Mouse (Mus musculus) heart, embryonic 14.5 days (tissue): ENCODE measurements around the gene Auts2. TPM values are rescaled to one million over a fixed set of nuclear protein-coding genes. Genes with fewer than 3 reads are reported as not detected.

Source experiments
- ATAC-seq: fragments of 200-750 bp; cut with Nextera tagmentation; 2 replicates; pipeline ENCODE4 v1.8.0; 2017; ENCODE audit warnings: low read depth, moderate TSS enrichment; ENCODE audit not compliant: insufficient number of reproducible peaks, insufficient read depth, low FRiP score
- H3K27ac ChIP-seq, 2 experiments: fragments of 200-500 bp in 1 of 2; fragments of 300-500 bp in 1 of 2; sonication (generic) in 1 of 2; replicated peaks in 1 of 2; 2 replicates each; pipeline ENCODE4 v1.5.1; 2012 to 2014; ENCODE audit warnings: low read depth in 2 of 2, low read length in 2 of 2, control low read depth in 1 of 2, mild to moderate bottlenecking in 1 of 2, mixed read lengths in 1 of 2; ENCODE audit not compliant: control insufficient read depth in 1 of 2, insufficient read depth in 1 of 2
- H3K27me3 ChIP-seq: fragments of 300-500 bp; sonication (generic); 2 replicates; pipeline ENCODE4 v1.6.1; 2014; ENCODE audit warnings: mild to moderate bottlenecking, low read length, control low read depth; ENCODE audit not compliant: control insufficient read depth, insufficient read depth
- H3K36me3 ChIP-seq: fragments of 300-500 bp; sonication (generic); 2 replicates; pipeline ENCODE4 v1.6.1; 2014; ENCODE audit warnings: mild to moderate bottlenecking, control low read depth, low read length, mixed read lengths; ENCODE audit not compliant: control insufficient read depth, insufficient read depth
- H3K4me1 ChIP-seq, 2 experiments: fragments of 200-500 bp in 1 of 2; fragments of 300-500 bp in 1 of 2; sonication (generic) in 1 of 2; 2 replicates each; pipeline ENCODE4 v1.6.1; 2012 to 2014; ENCODE audit warnings: low read length in 2 of 2, control low read depth in 1 of 2, mixed read lengths in 1 of 2; ENCODE audit not compliant: control insufficient read depth in 2 of 2, insufficient read depth in 2 of 2
- H3K4me2 ChIP-seq: fragments of 300-500 bp; sonication (generic); 2 replicates; pipeline ENCODE4 v1.6.1; 2014; ENCODE audit warnings: mild to moderate bottlenecking, low read length
- H3K4me3 ChIP-seq, 2 experiments: fragments of 200-500 bp in 1 of 2; fragments of 300-500 bp in 1 of 2; sonication (generic) in 1 of 2; 2 replicates each; pipeline ENCODE4 v1.5.1; 2012 to 2014; ENCODE audit warnings: low read length in 2 of 2, mild to moderate bottlenecking in 2 of 2, control low read depth in 1 of 2, low read depth in 1 of 2, moderate library complexity in 1 of 2; ENCODE audit not compliant: control insufficient read depth in 1 of 2, insufficient read depth in 1 of 2
- H3K9ac ChIP-seq: fragments of 300-500 bp; sonication (generic); 2 replicates; pipeline ENCODE4 v1.6.1; 2014; ENCODE audit warnings: mild to moderate bottlenecking, low read length
- H3K9me3 ChIP-seq: fragments of 300-500 bp; sonication (generic); 2 replicates; pipeline ENCODE4 v1.6.1; 2016; ENCODE audit warnings: low read length, control low read depth; ENCODE audit not compliant: control insufficient read depth
- WGBS: fragments of 180-500 bp; shearing (Covaris S2); extraction: QIAGEN DNeasy Blood & Tissue Kit; methylation state at CpG from one replicate; pipeline ENCODE4 v1.1.7; 2014; 5-methylcytosine and 5-hydroxymethylcytosine counted together
- polyA plus RNA-seq: library from polyadenylated mRNA; unstranded; fragments of >200 nt; fragmentation: Nextera tagmentation; extraction: Ambion mirVana; gene quantifications from 2 replicates; pipeline ENCODE4 v1.2.1, GENCODE M21; 2014

The Auts2 gene
- polyA plus RNA-seq, 1 experiment from 2014 or later, result 18.0 TPM

DNA sequence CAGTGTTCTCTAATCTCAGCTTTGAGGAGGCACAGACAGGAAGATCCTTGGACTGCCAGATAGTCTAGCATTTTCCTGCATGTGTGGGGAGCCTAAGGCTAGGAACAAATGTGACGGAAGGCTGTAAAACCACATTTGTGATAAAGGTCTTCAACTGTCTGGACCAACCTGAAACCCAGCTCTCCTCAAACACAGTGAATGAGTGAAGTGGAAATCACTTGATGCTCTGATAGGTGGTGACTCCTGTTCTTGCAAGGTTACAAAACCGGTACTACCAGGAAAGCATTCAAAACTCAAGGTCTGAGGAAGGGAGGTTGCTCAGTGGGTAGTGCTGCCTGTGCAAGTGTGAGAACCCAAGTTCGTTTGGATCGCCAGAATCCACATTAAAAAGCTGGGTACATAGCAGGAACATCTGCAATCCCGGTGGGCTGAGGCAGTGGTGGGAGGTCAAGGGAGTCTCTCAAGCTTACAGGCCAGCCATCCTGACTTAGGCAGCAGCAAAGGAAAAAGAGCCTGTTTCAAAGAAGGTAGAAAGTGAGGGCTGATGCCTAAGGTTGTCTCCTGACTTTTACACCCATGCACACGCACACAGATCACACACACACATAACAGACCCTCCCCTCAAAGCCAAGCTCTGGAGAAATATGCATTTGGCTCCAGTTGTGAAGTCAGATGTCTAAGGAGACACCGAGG is 810.4 kb downstream of the Auts2 start:
- H3K9ac ChIP-seq, result no peak overlapping the region
- ATAC-seq, result no peak
- no peaks in the 10 kb centered on the region for H3K27me3 ChIP-seq
- no peak overlapping the region for H3K27ac ChIP-seq
- no peak overlapping the region for H3K4me2 ChIP-seq
- H3K4me1 ChIP-seq, result peaks cover 18 to 21% of the 10 kb centered on the region in 2 experiments
- H3K4me3 ChIP-seq, result no peak overlapping the region
- no peaks in the 10 kb centered on the region for H3K36me3 ChIP-seq
- no peaks in the 10 kb centered on the region for H3K9me3 ChIP-seq
- WGBS, result 52% methylated on average over 7 of the region's 7 CpGs

GRCm38 (mm10) chr5:131729456-131729855 is 813.7 kb downstream of the Auts2 start:
- Histone ChIP-seq H3K9me3 (no peaks in the 10 kb centered on the region), H3K36me3 (no peaks in the 10 kb centered on the region)
- no peak for ATAC-seq

DNA sequence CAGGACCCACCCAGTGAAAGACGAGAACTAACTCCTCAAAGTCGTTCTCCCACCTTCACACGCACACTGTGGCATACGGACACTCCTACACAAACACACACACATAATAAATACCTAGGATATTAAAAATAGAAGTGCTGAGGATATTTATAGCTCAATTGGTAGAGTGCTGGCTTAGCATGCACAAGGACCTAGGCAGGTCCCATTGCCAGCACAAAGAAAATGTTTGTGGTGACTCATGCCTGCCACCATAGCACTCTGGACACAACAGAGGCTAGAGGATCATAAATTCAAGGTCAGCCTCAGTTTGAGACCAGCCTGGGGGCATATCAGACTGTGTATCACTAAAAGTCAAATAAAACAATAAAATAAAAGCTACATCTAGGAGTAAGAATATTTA is 815.2 kb downstream of the Auts2 start:
- Histone ChIP-seq H3K9ac (no peak overlapping the region), H3K4me3 (no peak overlapping the region), H3K27ac (peak overlapping the region in 1 of 2 experiments; percentile 50; a peak in 2 of 4 replicates), H3K4me2 (no peak overlapping the region), H3K27me3 (no peaks in the 10 kb centered on the region), H3K36me3 (no peaks in the 10 kb centered on the region), H3K9me3 (no peaks in the 10 kb centered on the region), H3K4me1 (peaks cover 15 to 25% of the 10 kb centered on the region in 2 experiments)
- ATAC-seq, result peak; percentile 64; the same call in 1 of the 2 replicates
- WGBS, result 38% methylated on average over 4 of the region's 4 CpGs

More at GRCm38 (mm10) chr5:131729456-131729855, 813.7 kb downstream of the Auts2 start:
- Histone ChIP-seq H3K4me1 (peaks cover 25 to 33% of the 10 kb centered on the region in 2 experiments), H3K27me3 (no peaks in the 10 kb centered on the region), H3K4me2 (no peak overlapping the region), H3K9ac (no peak overlapping the region), H3K4me3 (no peak overlapping the region), H3K27ac (no peak overlapping the region)
- WGBS, result 54% methylated on average over 4 of the region's 4 CpGs

GRCm38 (mm10) chr5:131724508-131724907 is 818.6 kb downstream of the Auts2 start:
- H3K4me3 ChIP-seq, result no peak overlapping the region
- 85% methylated on average over 1 of the region's 1 CpGs for WGBS
- no peak overlapping the region for H3K9ac ChIP-seq
- no peak for ATAC-seq
- H3K9me3 ChIP-seq, result no peaks in the 10 kb centered on the region
- peaks cover 11 to 22% of the 10 kb centered on the region in 2 experiments for H3K4me1 ChIP-seq
- no peak overlapping the region for H3K4me2 ChIP-seq
- H3K27ac ChIP-seq, result no peak overlapping the region
- H3K36me3 ChIP-seq, result no peaks in the 10 kb centered on the region
- H3K27me3 ChIP-seq, result no peaks in the 10 kb centered on the region

- WGBS, result 92% methylated on average over 6 of the region's 6 CpGs
- H3K9ac ChIP-seq, result no peak overlapping the region
- peaks cover 5 to 15% of the 10 kb centered on the region in 2 experiments for H3K4me1 ChIP-seq
- ATAC-seq, result no peak
- H3K27me3 ChIP-seq, result no peaks in the 10 kb centered on the region
- no peak overlapping the region for H3K4me3 ChIP-seq
- H3K9me3 ChIP-seq, result no peaks in the 10 kb centered on the region
- H3K36me3 ChIP-seq, result no peaks in the 10 kb centered on the region
- H3K4me2 ChIP-seq, result no peak overlapping the region
- no peak overlapping the region for H3K27ac ChIP-seq
Measured at GRCm38 (mm10) chr5:131722791-131723190, 820.4 kb downstream of the Auts2 start.

DNA sequence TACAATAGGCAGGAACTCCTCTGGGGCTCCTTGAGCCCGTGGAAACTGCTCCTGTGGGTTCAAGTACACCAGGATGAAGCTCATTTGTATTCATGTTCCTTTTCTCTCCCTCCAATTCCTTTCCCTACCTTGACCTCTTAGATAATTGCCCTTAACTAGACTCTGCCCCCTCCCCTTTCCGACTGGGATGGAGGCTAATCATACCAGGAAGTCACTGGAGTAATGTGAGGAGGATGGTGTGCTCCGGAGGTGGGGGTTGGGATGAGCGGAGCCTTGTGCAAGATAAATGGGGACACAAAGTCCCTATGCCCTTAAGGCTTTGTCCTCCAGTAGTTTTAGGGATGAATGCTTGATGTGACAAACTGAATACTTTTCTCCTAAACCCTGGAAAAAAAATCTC is 820.8 kb downstream of the Auts2 start:
- Histone ChIP-seq H3K9me3 (no peaks in the 10 kb centered on the region), H3K4me3 (no peak overlapping the region), H3K4me1 (peaks cover 3 to 11% of the 10 kb centered on the region in 2 experiments), H3K36me3 (no peaks in the 10 kb centered on the region), H3K27me3 (no peaks in the 10 kb centered on the region), H3K27ac (no peak overlapping the region), H3K9ac (no peak overlapping the region), H3K4me2 (no peak overlapping the region)
- 56% methylated on average over 4 of the region's 4 CpGs for WGBS
- no peak for ATAC-seq

DNA sequence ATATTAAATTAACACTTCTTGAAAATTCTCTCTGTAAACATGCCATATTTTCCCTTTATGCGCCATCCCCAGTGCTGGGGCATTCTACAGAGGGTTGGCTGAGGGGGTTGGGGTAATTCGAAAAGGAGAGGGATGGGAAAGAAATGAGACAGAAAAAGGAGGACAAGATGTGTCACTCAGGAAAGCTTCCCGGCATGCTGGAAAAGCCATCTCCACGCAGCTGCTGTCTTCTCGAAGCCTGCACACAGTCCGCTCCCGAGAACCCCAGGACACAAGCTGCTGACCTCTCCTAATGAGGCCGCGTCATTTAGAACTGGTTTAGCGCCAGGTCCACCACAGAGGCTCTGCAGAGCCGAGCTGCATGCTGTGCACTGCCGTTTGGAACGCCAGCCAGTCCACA is 825.1 kb downstream of the Auts2 start:
- Histone ChIP-seq H3K9ac (no peak overlapping the region), H3K27ac (no peak overlapping the region), H3K4me1 (no peaks in the 10 kb centered on the region), H3K4me2 (no peak overlapping the region), H3K9me3 (no peaks in the 10 kb centered on the region), H3K36me3 (no peaks in the 10 kb centered on the region), H3K27me3 (no peaks in the 10 kb centered on the region), H3K4me3 (no peak overlapping the region)
- WGBS, result 82% methylated on average over 13 of the region's 13 CpGs
- no peak for ATAC-seq
